Mouse (Mus musculus) G1E (cell line): Measurements from ENCODE around the gene Frmd5.

Experiments
- CTCF ChIP-seq: IDR thresholded peaks from 2 replicates; pipeline ENCODE4 v1.5.1; 2012; ENCODE audit warnings: low read depth, low read length, inconsistent platforms, mixed read lengths
- GATA1 ChIP-seq: IDR thresholded peaks from 2 replicates; pipeline ENCODE4 v1.6.1; 2012; ENCODE audit warnings: borderline replicate concordance, low read length, inconsistent platforms, mixed read lengths
- GATA2 ChIP-seq: IDR thresholded peaks from 2 replicates; pipeline ENCODE4 v1.6.1; 2012; ENCODE audit warnings: low read depth, low read length, inconsistent platforms, borderline replicate concordance
- POLR2AphosphoS5 ChIP-seq: IDR thresholded peaks from 2 replicates; pipeline ENCODE4 v1.6.1; 2012; ENCODE audit warnings: low read depth, low read length, inconsistent platforms; ENCODE audit not compliant: insufficient replicate concordance
- TAL1 ChIP-seq: conservative IDR thresholded peaks from 2 replicates; pipeline ENCODE4 v1.6.1; 2012; ENCODE audit warnings: low read depth, low read length, inconsistent platforms, mixed read lengths

GRCm38 (mm10) chr2:121789777-121790176 is 17.1 kb downstream of the Frmd5 start:
- no peak for TF ChIP-seq CTCF
- no peak for TF ChIP-seq POLR2AphosphoS5
- TF ChIP-seq TAL1, result no peak
- no peak for TF ChIP-seq GATA1
- TF ChIP-seq GATA2, result no peak
